Mouse (Mus musculus) heart, embryonic 15.5 days (tissue): Measurements from ENCODE around the gene Diaph2. TPM values are rescaled to one million over a fixed set of nuclear protein-coding genes. Genes with fewer than 3 reads are reported as not detected.

Experiments
- ATAC-seq: fragments of 200-750 bp; cut with Nextera tagmentation; replicated peaks from 2 replicates; pipeline ENCODE4 v1.8.0; 2017; ENCODE audit warnings: low read depth, moderate TSS enrichment; ENCODE audit not compliant: insufficient number of reproducible peaks, insufficient read depth, low FRiP score
- H3K27ac ChIP-seq: fragments of 300-500 bp; sonication (generic); 2 replicates; pipeline ENCODE4 v1.5.1; 2015; ENCODE audit warnings: mild to moderate bottlenecking, inconsistent platforms
- H3K27me3 ChIP-seq: fragments of 300-500 bp; sonication (generic); 2 replicates; pipeline ENCODE4 v1.6.1; 2015; ENCODE audit warnings: inconsistent platforms
- H3K36me3 ChIP-seq: fragments of 300-500 bp; sonication (generic); 2 replicates; pipeline ENCODE4 v1.6.1; 2015; ENCODE audit warnings: mild to moderate bottlenecking, inconsistent platforms
- H3K4me1 ChIP-seq: fragments of 300-500 bp; sonication (generic); replicated peaks from 2 replicates; pipeline ENCODE4 v1.6.1; 2015; ENCODE audit warnings: inconsistent platforms
- H3K4me2 ChIP-seq: fragments of 300-500 bp; sonication (generic); 2 replicates; pipeline ENCODE4 v1.6.1; 2015; ENCODE audit warnings: inconsistent platforms, mild to moderate bottlenecking, moderate library complexity
- H3K4me3 ChIP-seq: fragments of 300-500 bp; sonication (generic); 2 replicates; pipeline ENCODE4 v1.5.1; 2015; ENCODE audit warnings: mild to moderate bottlenecking, inconsistent platforms
- H3K9ac ChIP-seq: fragments of 300-500 bp; sonication (generic); 2 replicates; pipeline ENCODE4 v1.6.1; 2015; ENCODE audit warnings: mild to moderate bottlenecking, inconsistent platforms
- H3K9me3 ChIP-seq: fragments of 300-500 bp; sonication (generic); replicated peaks from 2 replicates; pipeline ENCODE4 v1.6.1; 2016; ENCODE audit warnings: inconsistent platforms
- WGBS: fragments of 180-500 bp; shearing (Covaris S2); methylation state at CpG from one replicate; pipeline ENCODE4 v1.1.7; 2015; ENCODE audit warnings: mixed read lengths; 5-methylcytosine and 5-hydroxymethylcytosine counted together
- polyA plus RNA-seq: library from polyadenylated mRNA; unstranded; fragments of >200 nt; fragmentation: Nextera tagmentation; extraction: Ambion mirVana; gene quantifications from 2 replicates; pipeline ENCODE4 v1.2.1, GENCODE M21; 2015

Diaph2 gene
- polyA plus RNA-seq: 5.6 and 5.7 TPM in 2 replicates

DNA sequence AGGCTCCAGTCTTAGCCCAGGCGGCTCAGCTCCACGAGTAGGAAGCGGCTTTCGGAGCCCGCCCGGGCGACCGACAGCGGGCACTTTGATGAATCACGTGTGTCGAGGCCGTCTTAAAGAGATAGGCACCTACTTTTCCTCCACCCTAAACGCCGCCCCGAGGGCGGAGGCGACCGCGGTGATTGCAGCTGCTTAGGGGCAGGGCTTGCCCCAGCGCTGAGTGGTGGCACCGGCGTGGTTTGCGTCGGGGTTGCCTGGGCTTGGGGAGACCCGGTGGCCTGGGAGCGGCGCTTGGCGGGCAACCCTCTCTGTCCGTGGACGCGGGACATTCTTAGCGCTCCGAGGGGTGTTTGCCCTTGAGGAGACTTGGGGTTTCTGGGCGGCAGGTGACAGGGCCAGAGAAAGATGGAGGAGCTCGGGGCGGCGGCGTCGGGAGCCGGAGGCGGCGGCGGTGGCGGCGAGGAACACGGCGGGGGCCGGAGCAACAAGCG is at the start of gene Diaph2:
Gene Diaph2 (plus strand): TSS at position 172 of the 491 bp plus-strand sequence.
- Histone ChIP-seq H3K9ac (peak within 1 kb of the TSS; percentile 68), H3K9me3 (no peaks in the 10 kb centered on the region), H3K4me1 (no peaks in the 10 kb centered on the region), H3K4me2 (peak within 1 kb of the TSS; percentile 62), H3K4me3 (peak within 1 kb of the TSS; percentile 69), H3K36me3 (no peaks in the 10 kb centered on the region), H3K27me3 (no peaks in the 10 kb centered on the region), H3K27ac (peak within 1 kb of the TSS; percentile 77)
- WGBS: 11% methylated on average over 49 of the region's 49 CpGs
- peak; percentile 96 for ATAC-seq

GRCm38 (mm10) chrX:129701634-129702312 is 47.8 kb upstream of the Diaph2 start:
- ATAC-seq: no peak
- Histone ChIP-seq H3K4me1 (no peaks in the 10 kb centered on the region), H3K9ac (no peak overlapping the region), H3K27ac (no peak overlapping the region), H3K4me3 (no peak overlapping the region), H3K27me3 (no peaks in the 10 kb centered on the region), H3K36me3 (no peaks in the 10 kb centered on the region), H3K9me3 (no peaks in the 10 kb centered on the region), H3K4me2 (no peak overlapping the region)
- WGBS: 51% methylated on average over 6 of the region's 6 CpGs

DNA sequence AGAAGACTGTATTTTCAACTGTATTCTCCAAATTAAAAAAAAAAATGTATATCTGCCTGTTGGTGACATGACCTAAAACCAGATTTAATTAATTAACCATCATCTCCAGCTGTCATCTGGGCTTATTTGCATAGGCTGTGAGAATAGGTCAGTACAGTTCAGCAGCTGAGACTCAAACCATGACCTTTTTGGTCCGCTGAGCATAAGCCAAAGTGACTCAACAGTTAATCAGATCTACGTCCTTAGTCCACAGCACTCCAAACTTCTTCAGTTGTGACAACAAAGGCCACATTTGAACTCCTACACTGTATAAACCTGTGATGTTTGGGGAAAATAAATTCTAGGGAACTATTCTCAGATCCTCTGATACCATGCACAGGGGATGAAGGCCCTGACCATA is 39.9 kb upstream of the Diaph2 start:
- WGBS: 61% methylated on average over 2 of the region's 2 CpGs
- no peak overlapping the region for H3K4me2 ChIP-seq
- no peaks in the 10 kb centered on the region for H3K9me3 ChIP-seq
- no peak for ATAC-seq
- H3K36me3 ChIP-seq: no peaks in the 10 kb centered on the region
- H3K27ac ChIP-seq: no peak overlapping the region
- no peaks in the 10 kb centered on the region for H3K27me3 ChIP-seq
- H3K4me3 ChIP-seq: no peak overlapping the region
- no peak overlapping the region for H3K9ac ChIP-seq
- H3K4me1 ChIP-seq: no peaks in the 10 kb centered on the region

DNA sequence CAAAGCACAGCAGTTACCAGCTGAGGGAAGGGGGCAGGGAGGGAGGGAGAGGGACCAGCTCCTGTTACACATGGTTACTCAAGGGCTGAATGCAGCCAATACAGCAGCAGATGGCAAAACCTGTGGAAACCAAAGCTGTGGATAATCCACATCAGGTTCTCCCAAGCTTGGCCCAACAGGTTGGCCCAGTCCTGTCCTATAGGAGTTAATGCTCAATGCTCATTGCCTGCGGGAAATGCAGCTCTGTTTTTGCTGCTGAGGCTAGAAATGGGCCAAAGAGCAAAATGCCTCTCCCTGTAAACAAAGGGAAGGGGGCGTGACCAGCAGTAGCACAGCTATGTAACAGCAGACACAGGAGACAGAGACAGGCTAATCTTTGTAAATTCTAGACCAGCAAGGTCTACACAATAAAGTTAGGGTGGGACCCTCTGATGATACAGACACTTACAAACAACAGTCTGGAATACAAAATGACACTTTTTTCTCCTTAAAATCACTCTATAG is 20.8 kb upstream of the Diaph2 start:
- 63% methylated on average over 2 of the region's 2 CpGs for WGBS
- Histone ChIP-seq H3K4me3 (no peak overlapping the region), H3K9me3 (no peaks in the 10 kb centered on the region), H3K36me3 (no peaks in the 10 kb centered on the region), H3K27me3 (no peaks in the 10 kb centered on the region), H3K9ac (no peak overlapping the region), H3K4me1 (no peaks in the 10 kb centered on the region), H3K4me2 (no peak overlapping the region), H3K27ac (no peak overlapping the region)
- ATAC-seq: no peak

GRCm38 (mm10) chrX:129736562-129736961 is 13.0 kb upstream of the Diaph2 start:
- no peaks in the 10 kb centered on the region for H3K27me3 ChIP-seq
- no peak overlapping the region for H3K27ac ChIP-seq
- H3K4me1 ChIP-seq: no peaks in the 10 kb centered on the region
- no peak for ATAC-seq
- H3K36me3 ChIP-seq: no peaks in the 10 kb centered on the region
- H3K9me3 ChIP-seq: no peaks in the 10 kb centered on the region
- no peak overlapping the region for H3K4me3 ChIP-seq
- WGBS: 7% methylated on average over 1 of the region's 1 CpGs
- H3K4me2 ChIP-seq: no peak overlapping the region
- H3K9ac ChIP-seq: no peak overlapping the region

- H3K9me3 ChIP-seq: no peaks in the 10 kb centered on the region
- H3K4me2 ChIP-seq: no peak overlapping the region
- H3K36me3 ChIP-seq: no peaks in the 10 kb centered on the region
- no peaks in the 10 kb centered on the region for H3K4me1 ChIP-seq
- no peak overlapping the region for H3K9ac ChIP-seq
- ATAC-seq: no peak
- H3K27me3 ChIP-seq: no peaks in the 10 kb centered on the region
- no peak overlapping the region for H3K27ac ChIP-seq
- no peak overlapping the region for H3K4me3 ChIP-seq
Observed at GRCm38 (mm10) chrX:129739226-129739625, 10.3 kb upstream of the Diaph2 start.

DNA sequence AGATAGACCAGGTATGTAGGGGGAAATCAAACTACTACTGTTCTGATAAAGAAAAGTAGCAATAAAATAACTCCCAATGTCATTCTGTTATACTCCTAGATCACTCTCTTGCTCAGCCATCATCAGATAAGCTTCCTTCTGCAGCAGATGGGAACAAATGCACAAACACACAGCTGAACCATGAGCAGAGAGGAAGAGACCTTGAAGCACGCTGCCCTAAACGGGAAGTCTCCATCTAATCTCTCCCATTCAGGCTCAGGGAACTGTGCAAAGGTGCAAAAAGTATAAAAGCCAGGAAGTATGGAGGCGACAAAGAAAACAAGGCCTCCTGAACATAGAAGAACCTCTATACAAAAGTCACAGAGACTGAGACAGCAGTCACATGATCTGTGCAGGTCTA is 6.6 kb upstream of the Diaph2 start:
- ATAC-seq: no peak
- no peaks in the 10 kb centered on the region for H3K9me3 ChIP-seq
- WGBS: 74% methylated on average over 3 of the region's 3 CpGs
- no peak overlapping the region for H3K4me3 ChIP-seq
- H3K36me3 ChIP-seq: no peaks in the 10 kb centered on the region
- H3K9ac ChIP-seq: no peak overlapping the region
- no peaks in the 10 kb centered on the region for H3K4me1 ChIP-seq
- no peak overlapping the region for H3K27ac ChIP-seq
- H3K27me3 ChIP-seq: no peaks in the 10 kb centered on the region
- H3K4me2 ChIP-seq: no peak overlapping the region

DNA sequence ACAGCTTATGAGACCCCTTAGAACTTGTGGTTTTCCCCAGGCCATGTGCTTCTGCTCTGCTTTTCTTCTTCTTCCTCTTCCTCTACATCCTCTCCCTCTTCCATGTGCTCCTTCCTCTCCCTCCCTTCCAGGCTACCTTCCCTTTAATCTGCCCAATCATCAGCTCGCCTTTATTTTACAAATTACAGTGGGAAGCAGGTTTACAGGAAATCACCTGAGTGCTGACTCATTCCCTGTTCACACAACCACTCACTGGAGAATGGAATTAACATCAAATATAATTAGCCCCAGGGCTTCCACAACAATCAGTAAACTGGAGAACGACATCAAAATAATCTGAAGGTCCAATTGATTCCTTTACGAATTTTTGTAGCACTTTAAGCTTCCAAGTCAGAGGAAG is 3.6 kb upstream of the Diaph2 start:
- no peaks in the 10 kb centered on the region for H3K9me3 ChIP-seq
- no peaks in the 10 kb centered on the region for H3K36me3 ChIP-seq
- no peak overlapping the region for H3K4me2 ChIP-seq
- no peak overlapping the region for H3K9ac ChIP-seq
- H3K27ac ChIP-seq: no peak overlapping the region
- 67% methylated on average over 3 of the region's 3 CpGs for WGBS
- H3K4me1 ChIP-seq: no peaks in the 10 kb centered on the region
- ATAC-seq: no peak
- H3K4me3 ChIP-seq: no peak overlapping the region
- no peaks in the 10 kb centered on the region for H3K27me3 ChIP-seq

DNA sequence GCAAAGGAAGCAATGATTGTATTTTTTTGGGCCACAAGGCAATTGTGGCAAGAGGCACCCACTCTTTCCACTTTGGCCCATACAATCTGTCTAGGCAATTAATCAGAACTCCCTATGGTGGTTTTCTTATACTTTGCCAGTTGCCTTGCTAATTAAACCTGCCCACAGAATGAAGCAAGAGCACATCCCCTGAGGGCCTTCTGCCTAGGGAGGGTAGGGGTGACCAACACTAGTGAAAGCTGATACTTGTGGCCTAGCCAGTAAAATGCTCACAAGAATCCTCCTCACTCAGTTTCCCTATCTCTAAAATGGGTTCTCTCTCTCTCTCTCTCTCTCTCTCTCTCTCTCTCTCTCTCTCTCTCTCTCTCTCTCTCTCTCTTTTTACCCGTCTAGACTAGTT is 440 bp upstream of the Diaph2 start:
- Histone ChIP-seq H3K4me2 (peak overlapping the region; percentile 62), H3K4me3 (peak overlapping the region; percentile 69), H3K4me1 (no peaks in the 10 kb centered on the region), H3K9ac (no peak overlapping the region), H3K9me3 (no peaks in the 10 kb centered on the region), H3K36me3 (no peaks in the 10 kb centered on the region), H3K27ac (peak overlapping the region; percentile 77; the same call in 1 of the 2 replicates), H3K27me3 (no peaks in the 10 kb centered on the region)
- WGBS: 20% methylated on average over 1 of the region's 1 CpGs
- no peak for ATAC-seq

DNA sequence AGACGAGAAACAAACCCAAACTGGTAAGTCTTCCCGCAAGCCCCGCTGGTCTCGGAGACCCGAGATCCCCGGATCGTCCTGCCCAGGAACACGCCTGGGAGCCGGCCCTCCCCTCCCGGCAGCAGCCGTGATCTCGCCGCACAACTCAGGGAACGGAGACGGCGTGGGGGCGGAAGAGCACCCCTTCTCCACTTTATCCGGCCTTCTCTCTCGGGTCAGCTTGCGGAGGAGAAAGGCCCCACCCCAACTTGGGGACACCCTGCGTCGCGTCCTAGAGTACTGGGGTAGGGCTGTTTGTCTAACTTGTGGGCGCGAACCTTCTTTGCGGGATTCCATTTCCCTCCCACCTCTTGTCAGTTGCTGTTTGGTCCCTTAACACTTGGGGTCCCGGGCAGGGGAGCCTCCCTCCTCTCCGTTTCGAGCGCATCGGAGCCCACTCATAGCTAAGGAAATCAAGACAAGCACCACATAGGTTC is 590 bp downstream of the Diaph2 start:
- Histone ChIP-seq H3K27me3 (no peaks in the 10 kb centered on the region), H3K4me2 (peak overlapping the region; percentile 62), H3K4me1 (no peaks in the 10 kb centered on the region), H3K9me3 (no peaks in the 10 kb centered on the region), H3K4me3 (peak overlapping the region; percentile 69), H3K27ac (peak overlapping the region; percentile 77), H3K9ac (peak overlapping the region; percentile 68), H3K36me3 (no peaks in the 10 kb centered on the region)
- 19% methylated on average over 20 of the region's 31 CpGs for WGBS
- peak; percentile 53; the same call in 1 of the 2 replicates for ATAC-seq

- Histone ChIP-seq H3K4me2 (peak overlapping the region; percentile 62), H3K36me3 (no peaks in the 10 kb centered on the region), H3K9ac (peak overlapping the region; percentile 68), H3K27ac (peak overlapping the region; percentile 77), H3K4me3 (peak overlapping the region; percentile 69), H3K9me3 (no peaks in the 10 kb centered on the region), H3K27me3 (no peaks in the 10 kb centered on the region), H3K4me1 (no peaks in the 10 kb centered on the region)
- 3% methylated on average over 6 of the region's 6 CpGs for WGBS
- no peak for ATAC-seq
Observed at GRCm38 (mm10) chrX:129750606-129751005, 1.1 kb downstream of the Diaph2 start.

DNA sequence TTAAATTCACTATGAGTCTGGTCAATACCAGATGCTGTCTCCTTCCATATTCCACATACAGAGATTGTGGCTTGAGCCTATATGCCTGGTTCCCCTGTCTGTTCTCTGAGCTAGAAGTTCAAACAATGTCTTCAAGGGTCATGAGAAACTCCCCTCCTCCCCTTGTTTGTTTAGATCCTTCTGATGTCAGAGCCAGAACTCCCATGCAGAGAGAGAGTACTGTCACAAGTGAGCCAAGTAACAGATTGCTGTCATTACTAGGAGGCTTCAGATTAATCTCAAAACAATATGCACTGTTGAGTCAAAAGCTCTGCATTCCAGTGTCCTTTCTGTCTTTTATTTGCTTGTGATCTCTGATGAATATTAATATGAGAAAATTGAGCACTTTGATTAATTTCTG is 7.1 kb downstream of the Diaph2 start:
- Histone ChIP-seq H3K9ac (no peak overlapping the region), H3K4me3 (no peak overlapping the region), H3K4me1 (no peaks in the 10 kb centered on the region), H3K9me3 (no peaks in the 10 kb centered on the region), H3K36me3 (no peaks in the 10 kb centered on the region), H3K27me3 (no peaks in the 10 kb centered on the region), H3K27ac (no peak overlapping the region), H3K4me2 (no peak overlapping the region)
- ATAC-seq: no peak
